Mouse (Mus musculus) midbrain, embryonic 10.5 days (tissue): Measurements from ENCODE around the gene AC192777.2. TPM values are rescaled to one million over a fixed set of nuclear protein-coding genes. Genes with fewer than 3 reads are reported as not detected.
"Not testable (repeated sequence)": the region's sequence is repeated elsewhere in the genome, so short reads cannot be mapped to it uniquely, and the experiment has no call there.

Experiments used
- DNase-seq: peaks from one replicate; pipeline ENCODE4 v3.0.0-alpha.2; 2017; ENCODE audit warnings: low spot score
- H3K27ac ChIP-seq: fragments of 300-500 bp; sonication (generic); replicated peaks from 2 replicates; pipeline ENCODE4 v1.5.1; 2016; ENCODE audit warnings: mild to moderate bottlenecking
- H3K27me3 ChIP-seq: fragments of 300-500 bp; sonication (generic); 2 replicates; pipeline ENCODE4 v1.6.1; 2016; ENCODE audit warnings: low read depth, mild to moderate bottlenecking; ENCODE audit not compliant: poor library complexity, severe bottlenecking
- H3K36me3 ChIP-seq: fragments of 300-500 bp; sonication (generic); 2 replicates; pipeline ENCODE4 v1.6.1; 2016; ENCODE audit warnings: mild to moderate bottlenecking, moderate library complexity
- H3K4me1 ChIP-seq: fragments of 300-500 bp; sonication (generic); 2 replicates; pipeline ENCODE4 v1.6.1; 2016
- H3K4me3 ChIP-seq: fragments of 300-500 bp; sonication (generic); 2 replicates; pipeline ENCODE4 v1.5.1; 2016; ENCODE audit warnings: mild to moderate bottlenecking, moderate library complexity
- H3K9me3 ChIP-seq: fragments of 300-500 bp; sonication (generic); replicated peaks from 2 replicates; pipeline ENCODE4 v1.6.1; 2016; ENCODE audit warnings: mild to moderate bottlenecking
- WGBS: fragments of 180-500 bp; shearing (Covaris S2); methylation state at CpG from one replicate; pipeline ENCODE4 v1.1.7; 2016; 5-methylcytosine and 5-hydroxymethylcytosine counted together
- microRNA-seq: library from miRNA; unstranded; fragments of <30 nt; microRNA quantifications from one replicate; pipeline ENCODE4, GENCODE M21; 2017
- polyA plus RNA-seq: library from polyadenylated mRNA; unstranded; fragments of >200 nt; fragmentation: Nextera tagmentation; extraction: Ambion mirVana; gene quantifications from 2 replicates; pipeline ENCODE4 v1.2.1, GENCODE M21; 2016

The AC192777.2 gene
- polyA plus RNA-seq = not detected in 2 replicates

DNA sequence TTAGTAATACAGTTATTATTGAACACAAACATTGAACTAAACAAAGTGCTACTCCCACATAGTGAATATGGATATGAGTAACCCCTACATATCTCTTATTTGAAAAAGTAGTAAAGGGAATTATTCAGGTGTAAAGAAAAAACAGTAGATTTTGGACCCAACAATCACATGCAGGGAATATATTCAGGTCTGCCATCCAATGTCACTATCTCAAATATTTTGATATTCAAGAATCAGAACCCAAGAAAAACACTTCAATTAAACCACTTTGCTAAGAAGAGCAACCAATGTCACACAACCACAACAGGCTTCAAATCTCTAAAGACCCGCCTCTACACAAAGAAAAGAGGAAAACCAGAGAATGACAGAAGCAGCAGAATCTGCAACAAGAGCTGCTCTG is at the start of gene AC192777.2:
Gene AC192777.2, plus strand, starts transcription at position 301 of the 400 bp plus-strand sequence.
- H3K36me3 ChIP-seq, DNase-seq, H3K27me3 ChIP-seq, H3K9me3 ChIP-seq, H3K4me3 ChIP-seq, H3K4me1 ChIP-seq, H3K27ac ChIP-seq: not testable (repeated sequence)
- WGBS = 86% methylated on average over 1 of the region's 1 CpGs

DNA sequence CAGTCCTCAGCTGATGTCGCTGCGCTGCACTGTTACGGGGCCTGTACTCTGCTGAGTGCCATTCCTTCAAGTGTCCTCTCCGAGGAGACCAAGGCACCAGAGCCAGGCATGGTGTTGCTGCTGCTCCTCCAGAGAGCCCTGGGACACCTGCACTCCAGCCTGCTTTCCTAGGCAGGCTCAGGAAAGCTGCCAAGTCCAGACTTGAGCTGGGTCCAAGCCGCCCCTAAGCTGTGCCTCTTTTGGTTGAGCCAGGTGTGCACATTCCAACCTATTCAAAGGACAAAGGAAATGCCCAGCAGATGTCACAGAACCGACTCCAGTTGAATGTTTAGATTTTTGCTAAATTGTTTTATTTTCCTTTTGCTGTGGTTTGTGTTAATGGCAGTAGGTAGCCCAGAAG is 20.9 kb downstream of the AC192777.2 start:
- not testable (repeated sequence) for H3K4me1 ChIP-seq
- 98% methylated on average over 6 of the region's 6 CpGs for WGBS

DNA sequence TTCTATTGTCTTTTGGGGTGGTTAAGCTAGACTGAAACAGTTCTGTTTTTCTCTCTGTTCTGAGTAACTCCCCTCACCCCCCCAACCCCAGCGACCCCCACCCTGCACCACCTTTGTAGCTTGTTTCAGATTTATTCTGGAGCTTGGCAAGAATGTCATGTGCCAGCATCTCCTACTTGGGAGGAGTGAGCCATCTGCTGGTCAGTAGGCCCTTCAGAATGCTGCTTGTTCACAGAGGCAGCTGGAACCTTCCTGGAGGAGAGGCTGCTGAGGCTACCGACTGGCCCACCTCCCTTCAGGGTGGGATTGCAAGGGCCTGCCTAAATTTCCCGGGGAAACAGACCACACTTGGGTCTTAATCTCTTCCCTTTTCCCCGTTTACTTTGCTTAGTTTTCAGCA is 21.6 kb downstream of the AC192777.2 start:
- not testable (repeated sequence) for H3K9me3 ChIP-seq, H3K4me1 ChIP-seq, DNase-seq, H3K27me3 ChIP-seq, H3K27ac ChIP-seq, H3K4me3 ChIP-seq, H3K36me3 ChIP-seq
- WGBS = 56% methylated on average over 4 of the region's 4 CpGs

More for the DNA sequence above, 20.9 kb downstream of the AC192777.2 start:
- not testable (repeated sequence) for H3K4me3 ChIP-seq, H3K9me3 ChIP-seq, DNase-seq, H3K27ac ChIP-seq, H3K27me3 ChIP-seq, H3K36me3 ChIP-seq

Small RNAs within 50 kb of the gene (microRNA-seq; reads per million reads assigned to microRNA genes)
- not detected for gene Gm26376

Other genes with a start within 250 kb of the AC192777.2 start
- not detected in 2 replicates for gene Esp38, start 144.9 kb upstream of the AC192777.2 start, polyA plus RNA-seq
- gene Pgk2, start 113.2 kb downstream of the AC192777.2 start, polyA plus RNA-seq = not detected in 2 replicates
- not detected in 2 replicates for gene Crisp3, start 146.8 kb downstream of the AC192777.2 start, polyA plus RNA-seq
- not detected in 2 replicates for gene Crisp1, start 223.8 kb downstream of the AC192777.2 start, polyA plus RNA-seq